Mouse (Mus musculus): Measurements from ENCODE around the gene Aspdh. TPM values are rescaled to one million over a fixed set of nuclear protein-coding genes. Genes with fewer than 3 reads are reported as not detected.

The Aspdh gene
- polyA plus RNA-seq, 1 experiment from 2014 or later, result not detected

DNA sequence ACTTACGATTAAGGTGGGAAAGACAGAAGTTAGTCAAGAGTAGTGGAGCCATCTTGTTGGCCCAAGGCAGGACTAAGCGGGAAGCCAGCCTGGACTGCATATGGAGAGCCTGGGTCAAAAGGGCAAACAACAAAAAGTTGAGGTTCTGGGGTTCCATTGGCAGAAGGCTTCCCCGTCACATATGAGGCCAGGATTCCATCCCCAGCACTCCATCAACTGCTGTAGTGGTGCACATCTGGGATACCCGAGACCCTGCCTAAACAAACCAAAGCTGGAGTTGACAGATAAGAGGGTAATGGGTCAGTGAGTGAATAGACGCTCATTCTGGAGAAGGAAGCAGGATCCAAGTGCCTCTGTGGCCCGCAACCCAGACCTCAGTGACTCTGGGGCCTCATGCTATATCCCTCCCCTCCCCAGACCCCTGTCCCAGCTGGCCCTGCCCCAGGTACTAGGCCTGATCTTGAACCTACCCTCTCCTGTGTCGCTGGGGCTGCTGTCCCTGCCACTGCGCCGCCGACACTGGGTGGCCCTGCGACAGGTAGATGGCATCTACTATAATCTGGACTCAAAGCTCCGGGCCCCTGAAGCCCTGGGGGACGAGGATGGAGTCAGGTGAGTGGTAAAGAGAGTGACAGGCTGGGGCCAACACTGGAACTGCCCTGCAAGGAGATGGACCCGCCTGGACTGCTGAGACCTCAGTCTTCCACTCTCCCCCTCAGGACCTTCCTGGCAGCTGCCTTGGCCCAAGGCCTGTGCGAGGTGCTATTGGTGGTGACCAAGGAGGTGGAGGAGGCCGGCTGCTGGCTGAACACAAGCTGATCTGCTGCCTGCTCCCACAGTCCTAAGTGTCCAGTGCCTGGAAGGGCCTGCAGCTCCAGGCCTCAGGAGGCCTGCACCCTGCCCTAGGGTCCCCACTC is 5.8 kb downstream of the Aspdh start:
- no peaks in the 10 kb centered on the region for H3K27me3 ChIP-seq (replicated peaks; ENCODE audit: insufficient read depth, low read length)
- H3K27ac ChIP-seq (ENCODE audit: low read length), result peak overlapping the region; percentile 64
- ATAC-seq (no peak), DNase-seq (ENCODE audit: low spot score) (peak; percentile 53)
- no peak overlapping the region for H3K9ac ChIP-seq (replicated peaks; ENCODE audit: low read depth)
- WGBS, result 70% methylated on average over 16 of the region's 16 CpGs
- no peak overlapping the region for H3K4me3 ChIP-seq (ENCODE audit: low read depth, low read length)
- H3K4me2 ChIP-seq (replicated peaks; ENCODE audit: low read depth, low read length), result no peak overlapping the region
- TF ChIP-seq CTCF (IDR thresholded peaks at IDR 0.05) (no peak), EP300 (IDR thresholded peaks at IDR 0.05) (no peak)
- no peaks in the 10 kb centered on the region for H3K36me3 ChIP-seq (ENCODE audit: insufficient read depth, low read length)
- peaks cover 28% of the 10 kb centered on the region for H3K4me1 ChIP-seq (ENCODE audit: insufficient read depth, low read depth, low read length)
- H3K9me3 ChIP-seq (ENCODE audit: low read length), result no peaks in the 10 kb centered on the region

DNA sequence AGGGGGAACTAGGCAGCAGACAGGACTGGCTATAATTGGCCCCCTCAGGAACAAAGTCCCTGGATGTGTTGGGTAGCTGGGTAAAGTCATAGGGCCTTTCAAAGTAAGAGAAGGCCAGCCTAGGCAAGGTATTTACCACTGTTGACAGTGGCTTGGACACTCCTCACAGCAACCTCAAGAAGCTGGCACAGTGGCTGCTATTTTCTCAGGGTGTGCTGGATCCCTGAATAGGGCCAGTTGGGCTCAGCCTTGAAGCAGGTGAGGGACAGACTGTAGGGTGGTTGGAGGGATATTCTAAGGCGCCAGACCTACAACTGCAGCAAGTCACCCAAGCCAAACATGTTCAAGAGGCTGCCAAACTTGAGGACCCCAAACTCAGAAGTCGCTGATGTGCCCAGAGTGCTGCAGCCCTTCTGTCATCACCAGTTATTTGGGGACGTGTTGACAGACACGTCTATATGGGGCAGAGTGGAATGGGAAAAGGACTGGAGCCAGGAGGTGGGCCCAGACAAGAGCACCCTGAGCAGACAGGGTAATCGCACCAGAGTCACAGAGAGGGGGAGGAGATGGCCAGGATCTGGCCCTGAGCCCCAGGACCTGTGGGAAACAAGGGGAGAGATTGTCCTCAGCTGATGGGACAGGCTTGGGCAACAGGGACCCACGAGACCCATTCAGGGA is 6.8 kb downstream of the Aspdh start:
- Histone ChIP-seq H3K4me3 (ENCODE audit: low read depth, low read length) (no peak overlapping the region), H3K4me2 (replicated peaks; ENCODE audit: low read depth, low read length) (no peak overlapping the region), H3K4me1 (ENCODE audit: insufficient read depth, low read depth, low read length) (peaks cover 28% of the 10 kb centered on the region), H3K9me3 (ENCODE audit: low read length) (no peaks in the 10 kb centered on the region), H3K36me3 (ENCODE audit: insufficient read depth, low read length) (no peaks in the 10 kb centered on the region), H3K9ac (replicated peaks; ENCODE audit: low read depth) (no peak overlapping the region), H3K27ac (ENCODE audit: low read length) (peak overlapping the region; percentile 55), H3K27me3 (replicated peaks; ENCODE audit: insufficient read depth, low read length) (no peaks in the 10 kb centered on the region)
- 22% methylated on average over 6 of the region's 6 CpGs for WGBS
- ATAC-seq, result peak; percentile 48
- DNase-seq (ENCODE audit: low spot score), result peak; percentile 87
- TF ChIP-seq CTCF (IDR thresholded peaks at IDR 0.05) (no peak), EP300 (IDR thresholded peaks at IDR 0.05) (peak; percentile 70; the same call in 1 of the 2 replicates)

DNA sequence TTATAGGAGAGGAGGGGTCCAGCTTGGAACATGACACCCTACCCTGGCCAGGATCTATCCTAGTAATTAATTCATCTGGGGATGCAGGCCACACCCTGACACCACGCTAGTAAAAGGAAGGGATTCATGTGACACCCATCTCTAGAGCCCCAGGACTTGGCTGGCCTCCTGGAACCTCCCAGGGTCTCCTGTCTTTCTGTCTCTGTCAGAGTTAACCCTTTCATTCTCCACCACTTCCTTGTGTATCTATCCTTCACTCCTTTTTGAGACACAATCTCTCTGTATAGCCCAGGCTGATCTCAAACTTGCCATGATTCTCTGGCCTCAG is 7.3 kb downstream of the Aspdh start:
- H3K36me3 ChIP-seq (ENCODE audit: insufficient read depth, low read length), result no peaks in the 10 kb centered on the region
- WGBS, result 9% methylated on average over 1 of the region's 1 CpGs
- H3K4me1 ChIP-seq (ENCODE audit: insufficient read depth, low read depth, low read length), result peaks cover 28% of the 10 kb centered on the region
- DNase-seq (ENCODE audit: low spot score), result no peak
- H3K4me2 ChIP-seq (replicated peaks; ENCODE audit: low read depth, low read length), result no peak overlapping the region
- no peak overlapping the region for H3K9ac ChIP-seq (replicated peaks; ENCODE audit: low read depth)
- TF ChIP-seq CTCF (IDR thresholded peaks at IDR 0.05) (no peak), EP300 (IDR thresholded peaks at IDR 0.05) (no peak)
- peak overlapping the region; percentile 55; the same call in 1 of the 2 replicates for H3K27ac ChIP-seq (ENCODE audit: low read length)
- no peak overlapping the region for H3K4me3 ChIP-seq (ENCODE audit: low read depth, low read length)
- ATAC-seq, result no peak
- no peaks in the 10 kb centered on the region for H3K9me3 ChIP-seq (ENCODE audit: low read length)
- no peaks in the 10 kb centered on the region for H3K27me3 ChIP-seq (replicated peaks; ENCODE audit: insufficient read depth, low read length)

DNA sequence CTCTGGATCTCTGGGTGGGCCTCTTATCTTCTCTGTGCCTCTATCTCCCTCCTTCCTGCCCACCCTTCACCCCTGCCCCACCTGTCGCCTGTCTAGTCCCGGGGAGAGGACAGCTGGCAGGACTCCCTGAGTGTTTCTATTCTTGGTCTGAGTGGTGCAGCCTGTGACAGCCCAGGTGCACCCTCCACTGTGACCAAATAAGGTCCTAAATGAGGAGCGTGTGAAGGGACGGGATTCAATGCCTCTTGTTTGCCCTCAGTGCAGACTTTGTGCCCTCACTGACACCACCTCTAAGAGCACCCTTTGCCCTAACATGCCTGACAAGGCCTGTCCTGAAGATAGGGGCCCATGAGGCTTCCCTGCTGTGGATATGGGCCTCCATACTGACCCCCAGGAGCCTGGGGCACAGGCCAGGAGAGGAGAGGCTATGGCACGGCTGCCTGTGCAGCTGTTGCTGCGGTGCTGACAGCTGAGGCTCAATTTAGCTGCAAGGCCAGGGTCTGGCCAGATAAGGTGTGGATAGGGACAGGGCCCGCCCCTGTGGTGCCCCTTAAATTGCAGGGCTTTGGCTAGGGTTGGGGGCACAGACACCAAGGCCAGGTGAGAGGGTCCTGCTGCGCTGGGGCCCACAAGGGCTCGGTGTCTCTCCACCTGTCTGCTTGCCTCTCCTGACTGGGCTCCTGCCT is 7.9 kb downstream of the Aspdh start:
- no peak overlapping the region for H3K4me2 ChIP-seq (replicated peaks; ENCODE audit: low read depth, low read length)
- 32% methylated on average over 9 of the region's 9 CpGs for WGBS
- DNase-seq (ENCODE audit: low spot score), result peak; percentile 49
- TF ChIP-seq CTCF (IDR thresholded peaks at IDR 0.05) (no peak), EP300 (IDR thresholded peaks at IDR 0.05) (no peak)
- peak overlapping the region; percentile 55; the same call in 1 of the 2 replicates for H3K27ac ChIP-seq (ENCODE audit: low read length)
- H3K4me3 ChIP-seq (ENCODE audit: low read depth, low read length), result no peak overlapping the region
- no peak overlapping the region for H3K9ac ChIP-seq (replicated peaks; ENCODE audit: low read depth)
- no peaks in the 10 kb centered on the region for H3K27me3 ChIP-seq (replicated peaks; ENCODE audit: insufficient read depth, low read length)
- no peaks in the 10 kb centered on the region for H3K36me3 ChIP-seq (ENCODE audit: insufficient read depth, low read length)
- peak; percentile 25 for ATAC-seq
- no peaks in the 10 kb centered on the region for H3K9me3 ChIP-seq (ENCODE audit: low read length)
- peaks cover 28% of the 10 kb centered on the region for H3K4me1 ChIP-seq (ENCODE audit: insufficient read depth, low read depth, low read length)

DNA sequence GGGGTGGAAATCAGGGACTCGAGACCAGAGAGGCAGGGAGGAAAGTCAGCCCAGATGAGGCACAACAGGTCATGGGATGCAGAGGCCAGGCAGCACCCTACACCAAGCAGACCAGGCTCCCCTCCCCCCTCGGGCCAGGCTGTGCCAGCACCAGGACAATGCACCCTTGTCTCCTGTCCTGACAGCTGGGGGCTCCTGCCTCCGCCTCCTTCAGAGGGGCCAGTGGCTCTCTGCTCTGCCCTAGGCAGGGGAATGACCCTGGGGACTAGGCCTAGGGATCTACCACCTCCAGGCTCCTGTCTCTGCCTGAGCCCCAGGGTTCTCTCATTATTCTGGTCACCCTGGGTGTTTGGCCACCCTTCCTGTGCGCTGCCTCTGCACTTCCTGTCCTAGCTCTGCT is 9.2 kb downstream of the Aspdh start:
- H3K27ac ChIP-seq (ENCODE audit: low read length), result no peak overlapping the region
- no peak overlapping the region for H3K9ac ChIP-seq (replicated peaks; ENCODE audit: low read depth)
- no peaks in the 10 kb centered on the region for H3K9me3 ChIP-seq (ENCODE audit: low read length)
- no peak overlapping the region for H3K4me3 ChIP-seq (ENCODE audit: low read depth, low read length)
- H3K4me1 ChIP-seq (ENCODE audit: insufficient read depth, low read depth, low read length), result peaks cover 15% of the 10 kb centered on the region
- H3K4me2 ChIP-seq (replicated peaks; ENCODE audit: low read depth, low read length), result no peak overlapping the region
- DNase-seq (ENCODE audit: low spot score) (no peak), ATAC-seq (no peak)
- no peak for TF ChIP-seq EP300 (IDR thresholded peaks at IDR 0.05)
- no peak for TF ChIP-seq CTCF (IDR thresholded peaks at IDR 0.05)
- 23% methylated on average over 4 of the region's 4 CpGs for WGBS
- H3K36me3 ChIP-seq (ENCODE audit: insufficient read depth, low read length), result no peaks in the 10 kb centered on the region
- no peaks in the 10 kb centered on the region for H3K27me3 ChIP-seq (replicated peaks; ENCODE audit: insufficient read depth, low read length)

DNA sequence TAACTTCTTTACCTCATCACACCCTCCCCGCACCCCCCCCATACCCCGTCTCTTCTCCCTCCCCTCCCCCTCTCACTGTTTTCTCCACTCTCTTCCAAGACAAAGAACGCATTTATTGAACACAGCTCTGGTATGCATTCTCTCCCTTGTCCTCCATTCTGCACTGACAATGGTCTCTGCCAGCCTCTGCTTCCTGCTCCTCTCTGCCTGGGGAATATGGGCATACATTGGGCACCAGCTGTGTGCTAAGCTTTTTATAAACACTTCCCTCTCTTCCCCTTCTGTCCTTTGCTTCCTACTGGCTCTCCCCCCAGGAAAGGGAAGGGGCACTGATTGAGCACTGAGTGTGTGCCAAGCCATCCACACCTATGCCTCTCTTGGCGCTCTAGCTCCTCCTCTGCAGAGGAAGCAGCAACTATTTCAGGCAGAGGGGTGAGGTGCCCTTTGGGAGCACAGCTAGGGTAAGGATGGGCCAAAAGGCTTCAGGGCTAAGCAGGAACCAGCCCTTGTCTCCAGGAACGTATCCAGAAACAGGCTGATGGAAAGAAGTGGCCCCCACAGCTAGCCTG is 9.9 kb downstream of the Aspdh start:
- no peak overlapping the region for H3K4me2 ChIP-seq (replicated peaks; ENCODE audit: low read depth, low read length)
- no peak overlapping the region for H3K27ac ChIP-seq (ENCODE audit: low read length)

More for the DNA sequence above, 9.9 kb downstream of the Aspdh start:
- DNase-seq (ENCODE audit: low spot score) (no peak), ATAC-seq (no peak)
- WGBS, result 23% methylated on average over 5 of the region's 5 CpGs
- no peak overlapping the region for H3K4me3 ChIP-seq (ENCODE audit: low read depth, low read length)
- no peaks in the 10 kb centered on the region for H3K9me3 ChIP-seq (ENCODE audit: low read length)
- H3K36me3 ChIP-seq (ENCODE audit: insufficient read depth, low read length), result no peaks in the 10 kb centered on the region
- peaks cover 14% of the 10 kb centered on the region for H3K4me1 ChIP-seq (ENCODE audit: insufficient read depth, low read depth, low read length)
- H3K27me3 ChIP-seq (replicated peaks; ENCODE audit: insufficient read depth, low read length), result no peaks in the 10 kb centered on the region
- TF ChIP-seq EP300 (IDR thresholded peaks at IDR 0.05) (no peak), CTCF (IDR thresholded peaks at IDR 0.05) (no peak)
- no peak overlapping the region for H3K9ac ChIP-seq (replicated peaks; ENCODE audit: low read depth)
